Mouse (Mus musculus) forebrain, embryonic 13.5 days (tissue): Measurements from ENCODE around the gene Unc45a. TPM values are rescaled to one million over a fixed set of nuclear protein-coding genes. Genes with fewer than 3 reads are reported as not detected.
A peak's percentile ranks its signal among the peaks of the same experiment; 100 is the strongest.

Experiments
- ATAC-seq: fragments of 200-750 bp; cut with Nextera tagmentation; 2 replicates; pipeline ENCODE4 v1.8.0; 2017
- H3K27ac ChIP-seq: fragments of 300-500 bp; sonication (generic); 2 replicates; pipeline ENCODE4 v1.5.1; 2015; ENCODE audit warnings: inconsistent platforms, mild to moderate bottlenecking, moderate library complexity
- H3K27me3 ChIP-seq: fragments of 300-500 bp; sonication (generic); 2 replicates; pipeline ENCODE4 v1.6.1; 2015; ENCODE audit warnings: mild to moderate bottlenecking, inconsistent platforms
- H3K36me3 ChIP-seq: fragments of 300-500 bp; sonication (generic); 2 replicates; pipeline ENCODE4 v1.6.1; 2015; ENCODE audit warnings: mild to moderate bottlenecking, inconsistent platforms; ENCODE audit not compliant: poor library complexity, severe bottlenecking
- H3K4me1 ChIP-seq: fragments of 300-500 bp; sonication (generic); 2 replicates; pipeline ENCODE4 v1.6.1; 2015; ENCODE audit warnings: inconsistent platforms
- H3K4me2 ChIP-seq: fragments of 300-500 bp; sonication (generic); 2 replicates; pipeline ENCODE4 v1.6.1; 2015; ENCODE audit warnings: inconsistent platforms, mild to moderate bottlenecking, moderate library complexity
- H3K4me3 ChIP-seq: fragments of 300-500 bp; sonication (generic); 2 replicates; pipeline ENCODE4 v1.5.1; 2015; ENCODE audit warnings: mild to moderate bottlenecking, inconsistent platforms
- H3K9ac ChIP-seq: fragments of 300-500 bp; sonication (generic); 2 replicates; pipeline ENCODE4 v1.6.1; 2015; ENCODE audit warnings: mild to moderate bottlenecking, inconsistent platforms
- H3K9me3 ChIP-seq: fragments of 300-500 bp; sonication (generic); replicated peaks from 2 replicates; pipeline ENCODE4 v1.6.1; 2016; ENCODE audit warnings: inconsistent platforms
- WGBS: fragments of 180-500 bp; shearing (Covaris S2); methylation state at CpG from one replicate; pipeline ENCODE4 v1.1.7; 2015; 5-methylcytosine and 5-hydroxymethylcytosine counted together
- polyA plus RNA-seq: library from polyadenylated mRNA; unstranded; fragments of >200 nt; fragmentation: Nextera tagmentation; extraction: Ambion mirVana; gene quantifications from 2 replicates; pipeline ENCODE4 v1.2.1, GENCODE M21; 2015

Unc45a gene
- polyA plus RNA-seq, 1 experiment from 2014 or later: 40.8 TPM

DNA sequence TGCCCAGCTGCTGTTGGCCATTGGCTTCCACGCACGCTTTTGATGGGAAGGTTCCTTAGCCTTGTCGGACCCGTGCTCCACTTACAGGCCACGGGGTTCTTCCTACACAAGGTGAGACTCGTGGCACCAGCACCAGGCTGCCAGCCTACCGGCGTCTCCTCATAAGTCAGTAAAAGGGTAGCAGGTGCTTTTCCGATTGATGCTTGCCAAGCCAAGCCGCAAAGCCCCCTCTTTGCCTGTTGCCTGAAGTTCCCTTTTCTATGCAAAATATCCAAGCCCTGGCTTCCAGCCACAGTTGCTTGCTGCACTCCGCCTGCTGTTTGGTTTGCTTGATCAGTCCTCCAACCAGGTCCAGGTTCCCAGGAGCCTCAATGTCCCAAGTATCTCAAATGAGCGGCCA, 33.0 kb upstream of the Unc45a start:
- H3K36me3 ChIP-seq: no peaks in the 10 kb centered on the region
- peaks cover 15% of the 10 kb centered on the region for H3K4me1 ChIP-seq
- no peaks in the 10 kb centered on the region for H3K9me3 ChIP-seq
- H3K27ac ChIP-seq: no peak overlapping the region
- no peak overlapping the region for H3K9ac ChIP-seq
- no peak overlapping the region for H3K4me3 ChIP-seq
- 75% methylated on average over 12 of the region's 12 CpGs for WGBS
- ATAC-seq: no peak
- no peaks in the 10 kb centered on the region for H3K27me3 ChIP-seq
- no peak overlapping the region for H3K4me2 ChIP-seq

- Histone ChIP-seq H3K27me3 (no peaks in the 10 kb centered on the region), H3K4me1 (peaks cover 15% of the 10 kb centered on the region), H3K4me3 (no peak overlapping the region), H3K27ac (no peak overlapping the region), H3K9me3 (no peaks in the 10 kb centered on the region), H3K9ac (no peak overlapping the region), H3K36me3 (peaks cover 3% of the 10 kb centered on the region), H3K4me2 (no peak overlapping the region)
- ATAC-seq: no peak
- WGBS: 79% methylated on average over 4 of the region's 4 CpGs
Observed at GRCm38 (mm10) chr7:80373352-80373751, 32.5 kb upstream of the Unc45a start.

GRCm38 (mm10) chr7:80372667-80373066, 31.9 kb upstream of the Unc45a start:
- WGBS: 66% methylated on average over 2 of the region's 2 CpGs
- H3K27ac ChIP-seq: no peak overlapping the region
- ATAC-seq: no peak
- no peak overlapping the region for H3K4me2 ChIP-seq
- peaks cover 10% of the 10 kb centered on the region for H3K36me3 ChIP-seq
- H3K9me3 ChIP-seq: no peaks in the 10 kb centered on the region
- H3K27me3 ChIP-seq: no peaks in the 10 kb centered on the region
- peaks cover 15% of the 10 kb centered on the region for H3K4me1 ChIP-seq
- no peak overlapping the region for H3K4me3 ChIP-seq
- no peak overlapping the region for H3K9ac ChIP-seq

DNA sequence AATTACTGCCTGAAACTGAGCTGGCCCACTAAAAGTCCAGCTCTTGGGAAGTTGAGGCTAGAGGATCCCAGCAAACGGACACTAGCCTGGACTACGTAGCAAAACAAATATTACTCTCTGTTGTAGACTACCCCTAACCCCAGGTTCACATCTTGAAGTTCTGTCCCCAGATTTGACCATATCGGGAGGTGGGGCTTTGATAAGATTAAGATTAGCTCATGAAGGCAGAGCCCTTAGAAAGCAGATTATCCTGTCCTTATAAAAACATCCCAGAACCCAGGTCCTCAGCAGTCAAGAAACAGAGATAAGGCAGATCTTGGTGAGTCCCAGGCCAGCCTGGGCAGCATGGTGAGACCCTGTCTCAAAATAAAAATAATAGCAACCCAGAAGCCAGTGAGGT, 31.4 kb upstream of the Unc45a start:
- ATAC-seq: no peak
- no peak overlapping the region for H3K4me3 ChIP-seq
- peaks cover 15% of the 10 kb centered on the region for H3K4me1 ChIP-seq
- no peaks in the 10 kb centered on the region for H3K9me3 ChIP-seq
- no peak overlapping the region for H3K27ac ChIP-seq
- peaks cover 15% of the 10 kb centered on the region for H3K36me3 ChIP-seq
- H3K4me2 ChIP-seq: no peak overlapping the region
- H3K9ac ChIP-seq: no peak overlapping the region
- WGBS: 88% methylated on average over 3 of the region's 3 CpGs
- no peaks in the 10 kb centered on the region for H3K27me3 ChIP-seq

DNA sequence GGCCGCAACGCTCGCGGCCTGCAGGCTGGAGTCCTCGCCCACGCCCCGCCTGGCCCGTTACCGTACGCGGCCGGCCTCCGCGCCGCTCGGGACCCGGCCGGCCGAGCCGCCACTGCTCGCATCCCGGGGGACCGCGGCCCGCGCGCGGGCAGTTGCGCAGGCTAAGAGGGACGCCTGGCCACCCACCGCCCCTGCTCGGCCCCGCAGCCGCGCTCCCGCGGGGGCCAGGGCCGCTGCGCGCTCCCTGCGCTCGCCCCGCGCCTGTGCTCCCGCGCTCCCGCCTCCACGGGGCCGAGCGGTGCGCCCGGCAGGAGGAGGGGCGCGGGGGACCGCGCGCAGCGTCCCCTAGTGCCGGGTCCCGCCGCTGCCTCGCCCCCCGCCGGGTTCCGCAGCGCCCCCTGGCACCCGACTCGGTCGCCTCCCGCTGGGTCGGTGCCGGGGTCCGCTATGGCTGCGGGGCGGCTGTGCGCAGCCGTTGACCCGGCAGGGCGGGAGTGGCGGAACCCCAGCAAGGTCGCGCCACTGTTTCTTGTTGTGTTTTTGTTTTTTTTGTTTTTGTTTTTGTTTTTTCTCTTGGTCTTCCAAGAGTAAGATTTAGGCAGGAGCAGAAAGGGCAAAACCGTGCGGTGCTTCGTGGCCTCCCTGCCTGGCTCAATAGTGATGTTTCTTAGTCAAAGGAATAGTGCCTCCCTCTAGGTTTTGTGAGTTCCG, 30.4 kb upstream of the Unc45a start, which contains the start of gene Man2a2:
Man2a2 (minus strand) TSS at position 335 of the 711 bp plus-strand sequence.
- Histone ChIP-seq H3K27me3 (no peaks in the 10 kb centered on the region), H3K4me2 (peak within 1 kb of the TSS; percentile 74), H3K4me1 (peaks cover 15% of the 10 kb centered on the region), H3K27ac (peak within 1 kb of the TSS; percentile 74), H3K9me3 (no peaks in the 10 kb centered on the region), H3K36me3 (peaks cover 25% of the 10 kb centered on the region), H3K9ac (peak within 1 kb of the TSS; percentile 92), H3K4me3 (peak within 1 kb of the TSS; percentile 85)
- WGBS: under 1% methylated on average over 57 of the region's 86 CpGs
- ATAC-seq: peak; percentile 82

- peak overlapping the region; percentile 74 for H3K4me2 ChIP-seq
- WGBS: under 1% methylated on average over 31 of the region's 31 CpGs
- peaks cover 31% of the 10 kb centered on the region for H3K36me3 ChIP-seq
- no peaks in the 10 kb centered on the region for H3K27me3 ChIP-seq
- H3K4me3 ChIP-seq: peak overlapping the region; percentile 85
- H3K9me3 ChIP-seq: no peaks in the 10 kb centered on the region
- peaks cover 15% of the 10 kb centered on the region for H3K4me1 ChIP-seq
- peak overlapping the region; percentile 92 for H3K9ac ChIP-seq
- ATAC-seq: peak; percentile 74
- H3K27ac ChIP-seq: peak overlapping the region; percentile 74
Observed at GRCm38 (mm10) chr7:80370649-80371040, 29.8 kb upstream of the Unc45a start.

DNA sequence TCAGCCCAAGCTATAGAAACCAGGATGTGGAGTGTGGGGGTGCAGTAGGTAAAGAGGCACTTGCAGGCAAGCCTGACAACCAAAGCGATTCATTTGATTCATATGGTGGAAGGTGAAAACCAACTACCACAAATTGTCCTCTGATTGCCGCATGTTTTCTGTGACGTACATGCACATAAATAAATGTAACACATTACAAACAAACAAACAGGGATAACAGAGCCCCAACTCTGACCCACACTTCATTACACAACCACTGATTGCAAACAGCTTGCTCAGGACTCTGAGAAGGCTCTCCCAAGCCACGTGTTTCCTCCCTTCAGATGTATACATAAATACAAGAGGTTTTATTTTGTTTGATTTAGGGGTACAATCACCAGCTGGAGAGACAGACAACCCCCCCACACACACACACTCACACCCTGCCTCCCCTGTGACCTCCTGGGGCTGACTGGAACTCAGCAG, 29.2 kb upstream of the Unc45a start:
- Histone ChIP-seq H3K9me3 (no peaks in the 10 kb centered on the region), H3K27me3 (no peaks in the 10 kb centered on the region)
- 42% methylated on average over 4 of the region's 4 CpGs for WGBS

GRCm38 (mm10) chr7:80369461-80369860, 28.7 kb upstream of the Unc45a start:
- Histone ChIP-seq H3K4me2 (peak overlapping the region; percentile 74), H3K36me3 (peaks cover 35% of the 10 kb centered on the region), H3K27me3 (no peaks in the 10 kb centered on the region), H3K9ac (peak overlapping the region; percentile 92), H3K4me3 (no peak overlapping the region), H3K9me3 (no peaks in the 10 kb centered on the region), H3K4me1 (peaks cover 15% of the 10 kb centered on the region), H3K27ac (no peak overlapping the region)
- 65% methylated on average over 5 of the region's 5 CpGs for WGBS
- no peak for ATAC-seq

More for the DNA sequence above, 29.2 kb upstream of the Unc45a start:
- H3K27ac ChIP-seq: peak overlapping the region; percentile 74; the same call in 1 of the 2 replicates
- peaks cover 15% of the 10 kb centered on the region for H3K4me1 ChIP-seq
- peaks cover 31% of the 10 kb centered on the region for H3K36me3 ChIP-seq
- peak overlapping the region; percentile 85 for H3K4me3 ChIP-seq
- H3K4me2 ChIP-seq: peak overlapping the region; percentile 74
- peak overlapping the region; percentile 92 for H3K9ac ChIP-seq
- ATAC-seq: 0 out of 2 replicates have a peak, but pooled peaks have one; percentile 6

- WGBS: 89% methylated on average over 20 of the region's 20 CpGs
- H3K27ac ChIP-seq: no peak overlapping the region
- ATAC-seq: no peak
- H3K9ac ChIP-seq: peak overlapping the region; percentile 19; the same call in 1 of the 2 replicates
- H3K9me3 ChIP-seq: no peaks in the 10 kb centered on the region
- H3K4me2 ChIP-seq: 0 out of 2 replicates have a peak overlapping the region, but pooled peaks have one; percentile 74
- H3K27me3 ChIP-seq: no peaks in the 10 kb centered on the region
- H3K4me3 ChIP-seq: no peak overlapping the region
- peaks cover 15% of the 10 kb centered on the region for H3K4me1 ChIP-seq
- peaks cover 41% of the 10 kb centered on the region for H3K36me3 ChIP-seq
Observed at GRCm38 (mm10) chr7:80368635-80369421, 28.0 kb upstream of the Unc45a start.

DNA sequence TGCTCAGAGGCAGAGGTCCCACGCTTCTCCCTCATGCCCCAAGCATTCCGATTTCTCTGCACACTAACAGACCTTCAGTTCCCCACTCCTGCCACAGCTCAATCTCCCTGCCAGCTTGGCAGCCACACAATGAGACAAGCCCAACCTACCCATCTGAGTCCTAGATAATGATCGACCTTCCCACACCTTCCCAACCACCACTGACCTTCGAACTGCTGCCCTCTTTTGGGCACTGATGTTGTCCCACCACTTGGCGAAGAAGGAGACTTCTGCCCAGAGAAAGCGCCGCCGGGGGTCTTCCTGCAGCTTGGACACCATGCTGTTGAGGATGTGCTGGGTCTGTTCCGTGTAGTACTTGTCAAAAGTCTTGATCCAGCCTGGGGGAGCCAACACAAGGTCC, 27.2 kb upstream of the Unc45a start:
- Histone ChIP-seq H3K9ac (no peak overlapping the region), H3K4me2 (no peak overlapping the region), H3K4me3 (no peak overlapping the region), H3K4me1 (peaks cover 15% of the 10 kb centered on the region), H3K27me3 (no peaks in the 10 kb centered on the region), H3K27ac (no peak overlapping the region), H3K9me3 (no peaks in the 10 kb centered on the region), H3K36me3 (peaks cover 50% of the 10 kb centered on the region)
- ATAC-seq: no peak
- WGBS: 93% methylated on average over 9 of the region's 9 CpGs

DNA sequence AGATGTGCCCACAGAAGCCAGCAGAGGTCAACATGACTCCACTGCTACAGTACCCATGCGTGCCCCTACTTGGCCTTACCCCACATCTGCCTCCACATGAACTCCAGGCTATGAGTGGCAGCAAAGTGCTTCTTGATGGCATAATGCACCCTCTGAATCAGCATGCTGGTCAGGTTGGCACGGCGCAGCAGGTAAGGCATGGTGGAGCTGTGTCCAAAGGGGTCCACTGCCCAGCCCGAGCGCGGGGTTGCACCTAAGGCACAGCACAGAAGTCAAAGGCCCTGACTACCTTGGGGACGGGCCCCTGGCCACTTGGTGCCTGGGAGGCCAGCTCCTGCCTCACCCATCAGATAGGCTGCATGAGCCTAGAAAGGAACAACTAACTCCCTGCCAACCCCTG, 26.4 kb upstream of the Unc45a start:
- WGBS: 98% methylated on average over 7 of the region's 7 CpGs
- ATAC-seq: no peak

GRCm38 (mm10) chr7:80365759-80366158, 25.0 kb upstream of the Unc45a start:
- H3K27me3 ChIP-seq: no peaks in the 10 kb centered on the region
- H3K4me2 ChIP-seq: no peak overlapping the region
- no peaks in the 10 kb centered on the region for H3K9me3 ChIP-seq
- 83% methylated on average over 2 of the region's 2 CpGs for WGBS
- no peak overlapping the region for H3K27ac ChIP-seq
- no peak overlapping the region for H3K4me3 ChIP-seq
- H3K36me3 ChIP-seq: peaks cover 72% of the 10 kb centered on the region
- H3K4me1 ChIP-seq: peaks cover 15% of the 10 kb centered on the region
- no peak for ATAC-seq
- no peak overlapping the region for H3K9ac ChIP-seq

More for the DNA sequence above, 26.4 kb upstream of the Unc45a start:
- H3K9me3 ChIP-seq: no peaks in the 10 kb centered on the region
- no peak overlapping the region for H3K9ac ChIP-seq
- no peaks in the 10 kb centered on the region for H3K27me3 ChIP-seq
- peaks cover 15% of the 10 kb centered on the region for H3K4me1 ChIP-seq
- peaks cover 57% of the 10 kb centered on the region for H3K36me3 ChIP-seq
- no peak overlapping the region for H3K4me2 ChIP-seq
- H3K4me3 ChIP-seq: no peak overlapping the region
- no peak overlapping the region for H3K27ac ChIP-seq
